Mouse (Mus musculus): ENCODE measurements around the gene Maml1. TPM values are rescaled to one million over a fixed set of nuclear protein-coding genes. Genes with fewer than 3 reads are reported as not detected.
"Not testable (repeated sequence)": the region's sequence is repeated elsewhere in the genome, so short reads cannot be mapped to it uniquely, and the experiment has no call there.

Gene Maml1
- total and polyA plus RNA-seq, 2 experiments from 2014 or later = 1.6 to 10.8 TPM

DNA sequence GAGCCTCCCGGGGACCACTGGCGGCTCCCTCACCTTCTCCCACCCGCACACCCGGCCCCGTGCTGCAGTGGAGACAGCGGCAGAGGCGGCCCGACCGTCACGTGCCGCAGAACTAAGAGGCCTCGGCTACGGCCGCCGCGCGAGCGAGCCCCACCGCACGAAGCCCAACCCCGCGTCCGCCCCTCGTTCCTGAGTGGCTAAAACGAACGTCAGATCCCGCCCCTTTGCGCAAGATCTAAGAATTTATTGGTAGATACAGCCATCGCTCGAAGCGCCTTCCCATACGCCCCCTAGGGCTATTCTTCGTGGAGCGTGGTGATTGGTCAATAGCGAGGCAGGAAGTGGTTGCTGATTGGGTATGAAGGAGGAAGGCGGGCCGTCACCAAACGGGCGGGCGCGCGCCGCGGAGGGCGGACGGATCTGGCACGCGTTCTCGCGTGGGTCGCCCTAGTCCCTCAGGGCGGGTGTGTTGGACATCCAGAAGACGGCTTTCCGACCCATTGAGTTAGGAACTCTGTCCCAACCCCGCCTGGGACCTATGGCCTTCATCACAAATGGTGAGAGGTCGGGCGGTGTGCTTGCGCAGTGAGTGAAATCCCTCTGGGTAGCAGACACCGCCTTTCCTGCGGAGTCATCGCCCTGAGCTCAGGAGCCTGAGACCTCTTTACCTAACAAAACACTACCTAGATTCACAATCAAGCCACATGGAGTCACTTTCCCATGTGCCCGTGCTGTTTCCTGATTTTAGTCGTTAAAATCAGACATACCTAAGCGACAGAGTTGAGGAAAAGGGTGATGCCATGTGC is 33.6 kb upstream of the Maml1 start, which contains the start of gene Canx:
TSS of gene Canx (minus strand) at position 178 of the 806 bp plus-strand sequence.
- peak; percentile 100 for DNase-seq
- no peaks in the 10 kb centered on the region for H3K27me3 ChIP-seq (ENCODE audit: insufficient read depth, low read length)
- 0% methylated on average over 62 of the region's 64 CpGs for WGBS
- H3K9me3 ChIP-seq (ENCODE audit: low read length) = no peaks in the 10 kb centered on the region
- ATAC-seq = peak; percentile 97
- H3K27ac ChIP-seq (ENCODE audit: low read depth, low read length) = peak within 1 kb of the TSS; percentile 95
- TF ChIP-seq CTCF (IDR thresholded peaks at IDR 0.05; ENCODE audit: low read depth) = peak; percentile 59
- peak within 1 kb of the TSS; percentile 99 for H3K9ac ChIP-seq
- peak within 1 kb of the TSS; percentile 78 for H3K4me2 ChIP-seq (ENCODE audit: low read depth)
- H3K4me1 ChIP-seq (ENCODE audit: insufficient read depth) = peaks cover 20% of the 10 kb centered on the region
- H3K4me3 ChIP-seq (ENCODE audit: low read depth, low read length) = peak within 1 kb of the TSS; percentile 94
- H3K36me3 ChIP-seq (ENCODE audit: insufficient read depth) = no peaks in the 10 kb centered on the region

DNA sequence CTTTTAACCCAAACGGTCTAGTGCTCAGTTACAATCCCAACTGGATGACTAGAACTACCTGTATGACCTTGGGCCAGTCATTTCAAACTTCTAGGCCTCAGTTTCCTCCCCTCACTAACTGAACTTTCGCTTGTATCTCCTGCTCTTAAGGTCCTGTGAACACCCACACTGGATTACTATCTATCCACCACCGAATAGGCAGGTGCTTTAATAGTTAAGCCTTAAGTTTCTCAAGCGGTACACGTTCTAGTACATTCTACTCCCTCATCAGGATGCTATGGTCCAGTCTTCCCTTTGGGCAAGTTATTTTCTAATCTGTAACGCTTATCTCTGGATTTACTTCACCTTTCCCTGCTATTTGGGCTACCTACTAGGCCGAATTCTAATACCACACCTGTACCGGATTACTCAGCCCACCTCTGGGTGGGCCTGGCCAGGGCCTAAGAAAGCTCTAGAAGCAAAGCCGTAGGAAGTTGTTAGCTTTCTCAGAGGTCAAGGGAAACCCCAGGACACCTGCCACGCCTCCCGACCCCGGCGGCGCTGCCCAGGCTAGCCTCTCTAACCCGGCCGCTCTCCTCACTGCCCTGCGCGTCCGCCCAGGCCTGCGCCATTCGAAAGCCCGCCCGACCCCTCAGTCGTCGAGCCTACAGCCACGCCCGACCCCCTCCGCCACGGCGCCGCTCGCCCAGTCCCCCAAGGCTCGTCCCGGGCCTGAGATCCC is 32.8 kb upstream of the Maml1 start:
- 2% methylated on average over 34 of the region's 34 CpGs for WGBS
- ATAC-seq = peak; percentile 44
- Histone ChIP-seq H3K36me3 (ENCODE audit: insufficient read depth) (0 out of 2 replicates have a peak, but pooled peaks cover 2% of the 10 kb centered on the region), H3K4me1 (ENCODE audit: insufficient read depth) (peaks cover 20% of the 10 kb centered on the region), H3K27me3 (ENCODE audit: insufficient read depth, low read length) (no peaks in the 10 kb centered on the region), H3K4me2 (ENCODE audit: low read depth) (peak overlapping the region; percentile 78), H3K9ac (peak overlapping the region; percentile 99), H3K9me3 (ENCODE audit: low read length) (no peaks in the 10 kb centered on the region), H3K27ac (ENCODE audit: low read depth, low read length) (peak overlapping the region; percentile 95), H3K4me3 (ENCODE audit: low read depth, low read length) (peak overlapping the region; percentile 94)
- DNase-seq = peak; percentile 33
- TF ChIP-seq CTCF (IDR thresholded peaks at IDR 0.05; ENCODE audit: low read depth) = no peak

DNA sequence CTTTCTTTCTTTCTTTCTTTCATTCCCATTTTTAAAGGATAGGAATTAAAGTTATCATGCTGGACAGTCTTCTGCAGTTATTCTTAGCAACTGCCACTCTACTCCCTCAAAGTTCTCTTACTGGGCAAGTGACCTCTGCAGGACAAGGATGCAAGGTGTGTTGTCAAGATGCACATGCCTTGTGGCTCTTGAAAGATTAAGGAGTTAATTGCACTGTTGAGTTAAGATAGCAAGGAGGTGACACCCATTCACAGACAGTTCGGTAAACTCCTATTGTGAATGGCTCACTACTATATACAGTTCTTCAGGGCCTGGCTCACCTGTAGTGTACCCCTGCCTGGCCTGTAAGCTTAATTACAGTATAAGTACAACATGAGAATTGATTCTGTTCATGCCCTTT is 31.7 kb upstream of the Maml1 start:
- no peaks in the 10 kb centered on the region for H3K27me3 ChIP-seq (ENCODE audit: insufficient read depth, low read length)
- peaks cover 20% of the 10 kb centered on the region for H3K4me1 ChIP-seq (ENCODE audit: insufficient read depth)
- 0 out of 2 replicates have a peak, but pooled peaks cover 3% of the 10 kb centered on the region for H3K36me3 ChIP-seq (ENCODE audit: insufficient read depth)
- no peak for TF ChIP-seq CTCF (IDR thresholded peaks at IDR 0.05; ENCODE audit: low read depth)
- ATAC-seq (no peak), DNase-seq (no peak)
- H3K9me3 ChIP-seq (ENCODE audit: low read length) = no peaks in the 10 kb centered on the region
- 29% methylated on average over 1 of the region's 1 CpGs for WGBS
- H3K9ac ChIP-seq = peak overlapping the region; percentile 99; the same call in 1 of the 2 replicates
- 0 out of 2 replicates have a peak overlapping the region, but pooled peaks have one; percentile 94 for H3K4me3 ChIP-seq (ENCODE audit: low read depth, low read length)
- H3K4me2 ChIP-seq (ENCODE audit: low read depth) = peak overlapping the region; percentile 78
- no peak overlapping the region for H3K27ac ChIP-seq (ENCODE audit: low read depth, low read length)

DNA sequence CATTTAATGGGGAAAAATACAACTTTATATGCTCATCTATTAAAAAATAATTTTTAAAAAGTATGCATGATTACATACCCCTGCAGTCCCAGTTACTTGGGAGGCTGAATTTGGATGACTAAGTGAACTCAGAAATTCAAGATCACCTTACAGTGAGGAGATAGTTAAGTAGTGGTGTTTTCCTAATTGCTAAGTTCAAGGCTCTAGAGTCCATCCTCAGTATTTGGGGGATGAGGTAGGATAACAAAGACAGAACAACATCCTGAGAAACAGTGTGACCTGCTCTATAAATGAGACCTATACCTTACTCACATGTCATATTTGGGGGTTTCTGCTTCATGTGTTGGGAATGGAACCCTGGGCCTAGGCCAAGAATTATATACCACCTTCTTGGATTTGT is 30.2 kb upstream of the Maml1 start:
- H3K4me2 ChIP-seq (ENCODE audit: low read depth) = no peak overlapping the region
- H3K9me3 ChIP-seq (ENCODE audit: low read length) = no peaks in the 10 kb centered on the region
- peaks cover 20% of the 10 kb centered on the region for H3K4me1 ChIP-seq (ENCODE audit: insufficient read depth)
- H3K9ac ChIP-seq = no peak overlapping the region
- no peak for TF ChIP-seq CTCF (IDR thresholded peaks at IDR 0.05; ENCODE audit: low read depth)
- H3K4me3 ChIP-seq (ENCODE audit: low read depth, low read length) = no peak overlapping the region
- H3K36me3 ChIP-seq (ENCODE audit: insufficient read depth) = 0 out of 2 replicates have a peak, but pooled peaks cover 3% of the 10 kb centered on the region
- H3K27me3 ChIP-seq (ENCODE audit: insufficient read depth, low read length) = no peaks in the 10 kb centered on the region
- ATAC-seq (no peak), DNase-seq (no peak)
- no peak overlapping the region for H3K27ac ChIP-seq (ENCODE audit: low read depth, low read length)

DNA sequence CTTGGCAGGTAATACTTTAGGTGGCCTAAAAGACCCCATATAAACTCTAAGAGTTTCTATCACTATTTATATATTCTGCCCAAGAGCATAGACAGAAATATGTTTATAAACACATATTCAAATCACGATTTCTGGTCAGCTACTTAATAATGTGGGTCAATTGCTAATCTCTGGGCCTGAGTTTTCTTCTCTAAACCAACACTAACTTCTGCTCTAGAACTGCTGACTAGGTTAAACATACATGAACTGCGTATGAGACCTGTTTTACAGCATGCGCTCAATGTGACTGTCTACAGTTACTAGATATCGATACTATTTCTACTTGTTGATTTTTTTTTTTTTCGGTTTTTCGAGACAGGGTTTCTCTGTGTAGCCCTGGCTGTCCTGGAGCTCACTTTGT is 29.1 kb upstream of the Maml1 start:
- Histone ChIP-seq H3K9me3 (ENCODE audit: low read length) (no peaks in the 10 kb centered on the region), H3K9ac (no peak overlapping the region), H3K36me3 (ENCODE audit: insufficient read depth) (0 out of 2 replicates have a peak, but pooled peaks cover 3% of the 10 kb centered on the region), H3K27me3 (ENCODE audit: insufficient read depth, low read length) (no peaks in the 10 kb centered on the region), H3K27ac (ENCODE audit: low read depth, low read length) (no peak overlapping the region), H3K4me2 (ENCODE audit: low read depth) (no peak overlapping the region), H3K4me1 (ENCODE audit: insufficient read depth) (peaks cover 14% of the 10 kb centered on the region), H3K4me3 (ENCODE audit: low read depth, low read length) (no peak overlapping the region)
- DNase-seq (no peak), ATAC-seq (no peak)
- 95% methylated on average over 6 of the region's 6 CpGs for WGBS
- TF ChIP-seq CTCF (IDR thresholded peaks at IDR 0.05; ENCODE audit: low read depth) = no peak

DNA sequence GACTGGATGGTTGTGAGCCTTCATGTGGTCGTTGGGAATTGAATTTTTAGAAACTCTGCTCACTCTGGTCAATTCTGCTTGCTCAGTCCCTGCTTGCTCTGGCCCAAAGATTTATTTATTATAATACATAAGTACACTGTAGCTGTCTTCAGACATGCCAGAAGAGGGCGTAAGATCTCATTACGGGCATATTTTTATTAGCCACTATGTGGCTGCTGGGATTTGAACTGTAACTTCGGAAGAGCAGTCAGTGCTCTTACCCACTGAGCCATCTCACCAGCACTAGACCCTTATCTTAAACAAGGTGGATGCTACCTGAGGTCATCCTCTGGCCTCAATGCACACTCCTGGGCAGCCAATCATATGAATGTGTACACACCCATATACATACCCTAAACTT is 27.2 kb upstream of the Maml1 start:
- not testable (repeated sequence) for H3K36me3 ChIP-seq (ENCODE audit: insufficient read depth); DNase-seq; H3K9me3 ChIP-seq (ENCODE audit: low read length); ATAC-seq; H3K4me2 ChIP-seq (ENCODE audit: low read depth); H3K9ac ChIP-seq; H3K27ac ChIP-seq (ENCODE audit: low read depth, low read length); H3K27me3 ChIP-seq (ENCODE audit: insufficient read depth, low read length); H3K4me3 ChIP-seq (ENCODE audit: low read depth, low read length)
- H3K4me1 ChIP-seq (ENCODE audit: insufficient read depth) = peaks cover 10% of the 10 kb centered on the region
- 88% methylated on average over 4 of the region's 4 CpGs for WGBS

DNA sequence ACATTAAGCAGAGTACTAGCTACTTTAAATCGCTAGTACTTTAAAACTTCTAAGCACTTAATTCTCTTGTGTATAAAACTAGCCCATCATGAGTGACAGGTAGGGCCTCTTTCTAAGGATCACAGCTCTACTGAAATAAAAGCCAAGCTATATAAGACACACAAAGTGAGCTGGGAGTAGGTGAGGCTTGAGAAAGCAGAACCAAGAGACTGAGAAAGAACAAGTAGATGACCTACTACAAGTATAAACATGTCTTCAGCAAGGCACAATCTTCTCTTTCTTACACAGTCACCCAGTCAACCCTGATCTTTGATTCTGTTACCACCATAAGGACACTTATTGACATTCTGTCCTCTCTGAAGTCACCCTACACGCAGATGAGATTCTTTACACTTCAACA is 20.7 kb upstream of the Maml1 start:
- Histone ChIP-seq H3K27me3 (ENCODE audit: insufficient read depth, low read length) (no peaks in the 10 kb centered on the region), H3K4me1 (ENCODE audit: insufficient read depth) (no peaks in the 10 kb centered on the region), H3K4me3 (ENCODE audit: low read depth, low read length) (no peak overlapping the region), H3K9me3 (ENCODE audit: low read length) (no peaks in the 10 kb centered on the region), H3K36me3 (ENCODE audit: insufficient read depth) (peaks cover 22% of the 10 kb centered on the region), H3K9ac (no peak overlapping the region), H3K4me2 (ENCODE audit: low read depth) (no peak overlapping the region), H3K27ac (ENCODE audit: low read depth, low read length) (no peak overlapping the region)
- no peak for ATAC-seq
- 83% methylated on average over 2 of the region's 2 CpGs for WGBS
- no peak for DNase-seq
- TF ChIP-seq CTCF (IDR thresholded peaks at IDR 0.05; ENCODE audit: low read depth) = no peak

Measured in forebrain, postnatal 0 days (tissue).